Mouse (Mus musculus) intestine, embryonic 14.5 days (tissue): Measurements from ENCODE around the gene Mvk. TPM values are rescaled to one million over a fixed set of nuclear protein-coding genes. Genes with fewer than 3 reads are reported as not detected.

Experiments used
- ATAC-seq: fragments of 200-750 bp; cut with Nextera tagmentation; replicated peaks from 2 replicates; pipeline ENCODE4 v1.8.0; 2017; ENCODE audit warnings: low read depth, moderate number of reproducible peaks, moderate TSS enrichment, moderate library complexity; ENCODE audit not compliant: low FRiP score, low TSS enrichment
- DNase-seq: peaks from one replicate; pipeline ENCODE4 v3.0.0-alpha.2; 2018; ENCODE audit warnings: low spot score
- H3K27ac ChIP-seq: fragments of 300-500 bp; sonication (generic); 2 replicates; pipeline ENCODE4 v1.5.1; 2014; ENCODE audit warnings: low read depth, mild to moderate bottlenecking, control low read depth
- H3K27me3 ChIP-seq: fragments of 300-500 bp; sonication (generic); replicated peaks from 2 replicates; pipeline ENCODE4 v1.6.1; 2014; ENCODE audit warnings: low read length, control low read depth; ENCODE audit not compliant: control insufficient read depth, insufficient read depth
- H3K36me3 ChIP-seq: fragments of 300-500 bp; sonication (generic); 2 replicates; pipeline ENCODE4 v1.6.1; 2014; ENCODE audit warnings: low read length, control low read depth; ENCODE audit not compliant: control insufficient read depth, insufficient read depth
- H3K4me1 ChIP-seq: fragments of 300-500 bp; sonication (generic); replicated peaks from 2 replicates; pipeline ENCODE4 v1.6.1; 2014; ENCODE audit warnings: low read length, control low read depth, mixed read lengths; ENCODE audit not compliant: control insufficient read depth, insufficient read depth
- H3K4me2 ChIP-seq: fragments of 300-500 bp; sonication (generic); 2 replicates; pipeline ENCODE4 v1.6.1; 2014; ENCODE audit warnings: low read length
- H3K4me3 ChIP-seq: fragments of 300-500 bp; sonication (generic); 2 replicates; pipeline ENCODE4 v1.5.1; 2014; ENCODE audit warnings: low read depth, low read length, control low read depth, mixed read lengths
- H3K9ac ChIP-seq: fragments of 300-500 bp; sonication (generic); 2 replicates; pipeline ENCODE4 v1.6.1; 2014; ENCODE audit warnings: mild to moderate bottlenecking, low read length
- H3K9me3 ChIP-seq: fragments of 300-500 bp; sonication (generic); 2 replicates; pipeline ENCODE4 v1.6.1; 2016; ENCODE audit warnings: low read length, control low read depth; ENCODE audit not compliant: control insufficient read depth
- whole genome bisulfite sequencing: fragments of 180-500 bp; shearing (Covaris S2); extraction: QIAGEN DNeasy Blood & Tissue Kit; methylation state at CpG from one replicate; pipeline ENCODE4 v1.1.7; 2014; 5-methylcytosine and 5-hydroxymethylcytosine counted together
- polyA plus RNA-seq: library from polyadenylated mRNA; unstranded; fragments of >200 nt; fragmentation: Nextera tagmentation; extraction: Ambion mirVana; gene quantifications from 2 replicates; pipeline ENCODE4 v1.2.1, GENCODE M21; 2014

Gene Mvk
- polyA plus RNA-seq, 1 experiment from 2014 or later: 78.4 TPM

- WGBS: 93% methylated on average over 5 of the region's 5 CpGs
- DNase-seq (no peak), ATAC-seq (no peak)
- H3K4me1 ChIP-seq: no peaks in the 10 kb centered on the region; the same call in 1 of the 2 replicates
- H3K36me3 ChIP-seq: peaks cover 95% of the 10 kb centered on the region
- H3K27ac ChIP-seq: no peak overlapping the region
- H3K9me3 ChIP-seq: no peaks in the 10 kb centered on the region
- no peaks in the 10 kb centered on the region for H3K27me3 ChIP-seq
- no peak overlapping the region for H3K4me3 ChIP-seq
- H3K9ac ChIP-seq: no peak overlapping the region
- H3K4me2 ChIP-seq: no peak overlapping the region
These were observed 28.5 kb upstream of the Mvk start for GRCm38 (mm10) chr5:114415606-114416005.

- no peak overlapping the region for H3K27ac ChIP-seq
- no peak overlapping the region for H3K4me2 ChIP-seq
- H3K9ac ChIP-seq: no peak overlapping the region
- H3K9me3 ChIP-seq: no peaks in the 10 kb centered on the region
- WGBS: 84% methylated on average over 8 of the region's 8 CpGs
- no peaks in the 10 kb centered on the region for H3K27me3 ChIP-seq
- no peaks in the 10 kb centered on the region; the same call in 1 of the 2 replicates for H3K4me1 ChIP-seq
- DNase-seq (no peak), ATAC-seq (no peak)
- H3K36me3 ChIP-seq: peaks cover 91% of the 10 kb centered on the region
- H3K4me3 ChIP-seq: no peak overlapping the region
These were observed 27.2 kb upstream of the Mvk start for GRCm38 (mm10) chr5:114416855-114417254.

- DNase-seq: no peak
- Histone ChIP-seq H3K9ac (no peak overlapping the region), H3K4me3 (no peak overlapping the region), H3K36me3 (peaks cover 75% of the 10 kb centered on the region), H3K4me2 (no peak overlapping the region), H3K27me3 (no peaks in the 10 kb centered on the region), H3K27ac (no peak overlapping the region), H3K4me1 (no peaks in the 10 kb centered on the region; the same call in 1 of the 2 replicates), H3K9me3 (no peaks in the 10 kb centered on the region)
- 84% methylated on average over 8 of the region's 8 CpGs for WGBS
- no peak for ATAC-seq
These were observed 25.5 kb upstream of the Mvk start for GRCm38 (mm10) chr5:114418541-114418940.

- WGBS: 58% methylated on average over 11 of the region's 11 CpGs
These were observed 22.3 kb upstream of the Mvk start for GRCm38 (mm10) chr5:114421561-114422298.

GRCm38 (mm10) chr5:114422591-114422990 lies 21.5 kb upstream of the Mvk start:
- WGBS: 15% methylated on average over 5 of the region's 5 CpGs
- Histone ChIP-seq H3K4me1 (no peaks in the 10 kb centered on the region), H3K9ac (no peak overlapping the region), H3K27me3 (no peaks in the 10 kb centered on the region), H3K4me3 (no peak overlapping the region), H3K4me2 (no peak overlapping the region), H3K9me3 (no peaks in the 10 kb centered on the region), H3K36me3 (peaks cover 36% of the 10 kb centered on the region), H3K27ac (no peak overlapping the region)
- no peak for DNase-seq
- ATAC-seq: no peak

More at GRCm38 (mm10) chr5:114421561-114422298, 22.3 kb upstream of the Mvk start:
- H3K4me3 ChIP-seq: no peak overlapping the region
- H3K27me3 ChIP-seq: no peaks in the 10 kb centered on the region
- no peak overlapping the region for H3K9ac ChIP-seq
- ATAC-seq: no peak
- no peaks in the 10 kb centered on the region for H3K9me3 ChIP-seq
- H3K27ac ChIP-seq: no peak overlapping the region
- H3K36me3 ChIP-seq: peaks cover 45% of the 10 kb centered on the region
- H3K4me2 ChIP-seq: no peak overlapping the region
- DNase-seq: no peak
- no peaks in the 10 kb centered on the region for H3K4me1 ChIP-seq

GRCm38 (mm10) chr5:114423961-114424360 lies 20.1 kb upstream of the Mvk start:
- H3K4me3 ChIP-seq: no peak overlapping the region
- DNase-seq: no peak
- no peaks in the 10 kb centered on the region for H3K9me3 ChIP-seq
- WGBS: 81% methylated on average over 5 of the region's 5 CpGs
- peaks cover 22% of the 10 kb centered on the region for H3K36me3 ChIP-seq
- no peak for ATAC-seq
- no peak overlapping the region for H3K4me2 ChIP-seq
- H3K27ac ChIP-seq: no peak overlapping the region
- H3K4me1 ChIP-seq: no peaks in the 10 kb centered on the region
- no peak overlapping the region for H3K9ac ChIP-seq
- no peaks in the 10 kb centered on the region for H3K27me3 ChIP-seq

- Histone ChIP-seq H3K27ac (no peak overlapping the region), H3K4me3 (no peak overlapping the region), H3K36me3 (no peaks in the 10 kb centered on the region), H3K27me3 (no peaks in the 10 kb centered on the region), H3K9me3 (no peaks in the 10 kb centered on the region), H3K4me2 (no peak overlapping the region), H3K4me1 (no peaks in the 10 kb centered on the region), H3K9ac (no peak overlapping the region)
- DNase-seq (no peak), ATAC-seq (no peak)
- 71% methylated on average over 6 of the region's 6 CpGs for WGBS
These were observed 17.3 kb upstream of the Mvk start for GRCm38 (mm10) chr5:114426732-114427131.

- no peak overlapping the region for H3K9ac ChIP-seq
- no peaks in the 10 kb centered on the region for H3K27me3 ChIP-seq
- no peaks in the 10 kb centered on the region for H3K9me3 ChIP-seq
- DNase-seq (no peak), ATAC-seq (no peak)
- H3K4me2 ChIP-seq: no peak overlapping the region
- no peaks in the 10 kb centered on the region for H3K4me1 ChIP-seq
- WGBS: 40% methylated on average over 18 of the region's 18 CpGs
- H3K27ac ChIP-seq: no peak overlapping the region
- 0 out of 2 replicates have a peak, but pooled peaks cover 4% of the 10 kb centered on the region for H3K36me3 ChIP-seq
- no peak overlapping the region for H3K4me3 ChIP-seq
These were observed 15.4 kb upstream of the Mvk start for GRCm38 (mm10) chr5:114428621-114429020.

- Histone ChIP-seq H3K4me3 (no peak overlapping the region), H3K36me3 (peaks cover 16% of the 10 kb centered on the region), H3K27me3 (no peaks in the 10 kb centered on the region), H3K9me3 (no peaks in the 10 kb centered on the region), H3K27ac (no peak overlapping the region), H3K4me2 (no peak overlapping the region), H3K9ac (no peak overlapping the region), H3K4me1 (no peaks in the 10 kb centered on the region)
- ATAC-seq (no peak), DNase-seq (no peak)
- WGBS: 85% methylated on average over 7 of the region's 7 CpGs
These were observed 14.3 kb upstream of the Mvk start for GRCm38 (mm10) chr5:114429781-114430180.
